Mouse (Mus musculus) pancreas, adult 10 weeks (tissue): ENCODE results near the gene Olfr1106. TPM values are rescaled to one million over a fixed set of nuclear protein-coding genes. Genes with fewer than 3 reads are reported as not detected.

Experiments used
- polyA plus RNA-seq: library from polyadenylated mRNA; stranded (reverse); fragments of 350-450 nt; fragmentation: Illumina TruSeq; extraction: RNeasy Lipid Tissue Mini Kit (QIAGEN cat#74804); gene quantifications from one replicate; pipeline ENCODE4 v1.2.3, GENCODE M21; 2015; ENCODE audit warnings: low read depth, low replicate concordance; ENCODE audit not compliant: insufficient read depth

The Olfr1106 gene
- not detected for polyA plus RNA-seq

GRCm38 (mm10) chr2:87052173-87052572 is at the start of gene Olfr1106:
TSS of gene Olfr1106 (minus strand) at chr2:87052273.

GRCm38 (mm10) chr2:87095908-87096307 is 43.8 kb upstream of the Olfr1106 start, which contains the start of gene Olfr1109:
TSS of gene Olfr1109 (minus strand) at chr2:87096008.

GRCm38 (mm10) chr2:87075717-87076116 is 23.6 kb upstream of the Olfr1106 start, which contains the start of gene Olfr1107:
TSS of gene Olfr1107 (minus strand) at chr2:87075817.

GRCm38 (mm10) chr2:87036431-87036830 is 15.6 kb downstream of the Olfr1106 start, which contains the start of gene Olfr1105:
TSS of gene Olfr1105 (minus strand) at chr2:87036531.

GRCm38 (mm10) chr2:87026980-87027379 is 25.1 kb downstream of the Olfr1106 start, which contains the start of gene Olfr1104:
TSS of gene Olfr1104 (minus strand) at chr2:87027080.

GRCm38 (mm10) chr2:86998098-86998497 is 54.0 kb downstream of the Olfr1106 start, which contains the start of gene Olfr1102:
TSS of gene Olfr1102 (plus strand) at chr2:86998398.

Other genes with a start within 250 kb of the Olfr1106 start
- gene Olfr141, start 242.3 kb downstream of the Olfr1106 start, polyA plus RNA-seq = not detected
- gene Olfr1094, start 227.6 kb downstream of the Olfr1106 start, polyA plus RNA-seq = not detected
- not detected for gene Olfr1095, start 200.6 kb downstream of the Olfr1106 start, polyA plus RNA-seq
- not detected for gene Gm13723, start 177.5 kb downstream of the Olfr1106 start, polyA plus RNA-seq
- not detected for gene Olfr1097, start 160.1 kb downstream of the Olfr1106 start, polyA plus RNA-seq
- not detected for gene Olfr1098, start 127.7 kb downstream of the Olfr1106 start, polyA plus RNA-seq
- not detected for gene Olfr1099, start 91.6 kb downstream of the Olfr1106 start, polyA plus RNA-seq
- gene Olfr1100, start 72.3 kb downstream of the Olfr1106 start, polyA plus RNA-seq = not detected
- not detected for gene Olfr1101, start 61.1 kb downstream of the Olfr1106 start, polyA plus RNA-seq
- not detected for gene Olfr1102, start 53.9 kb downstream of the Olfr1106 start, polyA plus RNA-seq
- not detected for gene Olfr1104, start 25.2 kb downstream of the Olfr1106 start, polyA plus RNA-seq
- not detected for gene Olfr1105, start 15.7 kb downstream of the Olfr1106 start, polyA plus RNA-seq
- not detected for gene Olfr1107, start 23.5 kb upstream of the Olfr1106 start, polyA plus RNA-seq
- not detected for gene Olfr1109, start 43.7 kb upstream of the Olfr1106 start, polyA plus RNA-seq
- gene Olfr259, start 62.3 kb upstream of the Olfr1106 start, polyA plus RNA-seq = not detected
- not detected for gene Olfr1110, start 88.0 kb upstream of the Olfr1106 start, polyA plus RNA-seq
- gene Olfr1111, start 100.4 kb upstream of the Olfr1106 start, polyA plus RNA-seq = not detected
- not detected for gene Olfr1112, start 135.5 kb upstream of the Olfr1106 start, polyA plus RNA-seq
- gene Olfr1113, start 156.7 kb upstream of the Olfr1106 start, polyA plus RNA-seq = not detected
- gene Olfr1115, start 195.7 kb upstream of the Olfr1106 start, polyA plus RNA-seq = not detected
- gene Olfr1116, start 215.3 kb upstream of the Olfr1106 start, polyA plus RNA-seq = not detected